Mouse (Mus musculus): ENCODE data around the gene Olfr455. TPM values are rescaled to one million over a fixed set of nuclear protein-coding genes. Genes with fewer than 3 reads are reported as not detected.

Gene Olfr455
- polyA plus RNA-seq, 1 experiment from 2014 or later = not detected

- Histone ChIP-seq H3K36me3 (ENCODE audit: inconsistent target) (no peaks in the 10 kb centered on the region), H3K27ac (no peak overlapping the region), H3K79me2 (ENCODE audit: inconsistent target) (no peaks in the 10 kb centered on the region), H3K4me3 (ENCODE audit: inconsistent target) (no peak overlapping the region)
- 81% methylated on average over 4 of the region's 4 CpGs for WGBS (ENCODE audit: missing documents)
Measured at GRCm38 (mm10) chr6:42542036-42543031, 5.1 kb downstream of the Olfr455 start.

GRCm38 (mm10) chr6:42540681-42541080 lies 6.7 kb downstream of the Olfr455 start:
- Histone ChIP-seq H3K79me2 (ENCODE audit: inconsistent target) (no peaks in the 10 kb centered on the region), H3K4me3 (ENCODE audit: inconsistent target) (no peak overlapping the region), H3K36me3 (ENCODE audit: inconsistent target) (no peaks in the 10 kb centered on the region), H3K27ac (no peak overlapping the region)
- WGBS (ENCODE audit: missing documents) = 100% methylated on average over 1 of the region's 1 CpGs

GRCm38 (mm10) chr6:42539711-42540110 lies 7.7 kb downstream of the Olfr455 start:
- no peak overlapping the region for H3K4me3 ChIP-seq (ENCODE audit: inconsistent target)
- 100% methylated on average over 1 of the region's 1 CpGs for WGBS (ENCODE audit: missing documents)
- no peaks in the 10 kb centered on the region for H3K36me3 ChIP-seq (ENCODE audit: inconsistent target)
- H3K79me2 ChIP-seq (ENCODE audit: inconsistent target) = no peaks in the 10 kb centered on the region
- H3K27ac ChIP-seq = no peak overlapping the region

GRCm38 (mm10) chr6:42513461-42513860 lies 33.9 kb downstream of the Olfr455 start:
- Histone ChIP-seq H3K79me2 (ENCODE audit: inconsistent target) (no peaks in the 10 kb centered on the region), H3K36me3 (ENCODE audit: inconsistent target) (no peaks in the 10 kb centered on the region), H3K4me3 (ENCODE audit: inconsistent target) (no peak overlapping the region), H3K27ac (no peak overlapping the region)
- WGBS (ENCODE audit: missing documents) = 93% methylated on average over 1 of the region's 1 CpGs

- H3K4me3 ChIP-seq (ENCODE audit: inconsistent target) = no peak overlapping the region
- no peak overlapping the region for H3K27ac ChIP-seq
- no peaks in the 10 kb centered on the region for H3K36me3 ChIP-seq (ENCODE audit: inconsistent target)
- H3K79me2 ChIP-seq (ENCODE audit: inconsistent target) = no peaks in the 10 kb centered on the region
Measured at GRCm38 (mm10) chr6:42509311-42509710, 38.1 kb downstream of the Olfr455 start.

- H3K79me2 ChIP-seq (ENCODE audit: inconsistent target) = no peaks in the 10 kb centered on the region
- H3K27ac ChIP-seq = no peak overlapping the region
- 90% methylated on average over 2 of the region's 2 CpGs for WGBS (ENCODE audit: missing documents)
Measured at GRCm38 (mm10) chr6:42503478-42503877, 43.9 kb downstream of the Olfr455 start.

GRCm38 (mm10) chr6:42489731-42490130 lies 57.7 kb downstream of the Olfr455 start:
- 100% methylated on average over 1 of the region's 1 CpGs for WGBS (ENCODE audit: missing documents)

More at GRCm38 (mm10) chr6:42503478-42503877, 43.9 kb downstream of the Olfr455 start:
- no peaks in the 10 kb centered on the region for H3K36me3 ChIP-seq (ENCODE audit: inconsistent target)
- no peak overlapping the region for H3K4me3 ChIP-seq (ENCODE audit: inconsistent target)

GRCm38 (mm10) chr6:42487114-42487513 lies 60.3 kb downstream of the Olfr455 start, which contains the start of gene Olfr456:
TSS of gene Olfr456 (minus strand) at chr6:42487214.
- no peaks in the 10 kb centered on the region for H3K36me3 ChIP-seq (ENCODE audit: inconsistent target)
- no peak within 1 kb of the TSS for H3K27ac ChIP-seq
- no peak within 1 kb of the TSS for H3K4me3 ChIP-seq (ENCODE audit: inconsistent target)
- WGBS (ENCODE audit: missing documents) = 91% methylated on average over 1 of the region's 1 CpGs
- no peaks in the 10 kb centered on the region for H3K79me2 ChIP-seq (ENCODE audit: inconsistent target)

More at GRCm38 (mm10) chr6:42489731-42490130, 57.7 kb downstream of the Olfr455 start:
- Histone ChIP-seq H3K36me3 (ENCODE audit: inconsistent target) (no peaks in the 10 kb centered on the region), H3K4me3 (ENCODE audit: inconsistent target) (no peak overlapping the region), H3K27ac (no peak overlapping the region), H3K79me2 (ENCODE audit: inconsistent target) (no peaks in the 10 kb centered on the region)

Other genes starting within 250 kb of the Olfr455 start
- not detected in 3 replicates for gene Fam131b, start 222.9 kb downstream of the Olfr455 start, polyA plus RNA-seq (2018)
- gene Zyx, start 198.0 kb downstream of the Olfr455 start, polyA plus RNA-seq (2018) = 63.6 to 176 TPM (median 108 TPM) in 3 replicates
- gene Epha1, start 174.3 kb downstream of the Olfr455 start, polyA plus RNA-seq (2018) = not detected in 3 replicates
- gene Tas2r143, start 147.3 kb downstream of the Olfr455 start, polyA plus RNA-seq (2018) = not detected in 3 replicates
- not detected in 3 replicates for gene Tas2r135, start 142.2 kb downstream of the Olfr455 start, polyA plus RNA-seq (2018)
- not detected in 3 replicates for gene Tas2r126, start 113.1 kb downstream of the Olfr455 start, polyA plus RNA-seq (2018)
- not detected in 3 replicates for gene Olfr458, start 82.4 kb downstream of the Olfr455 start, polyA plus RNA-seq (2018)
- gene Olfr457, start 71.3 kb downstream of the Olfr455 start, polyA plus RNA-seq (2018) = not detected in 3 replicates
- gene Olfr456, start 60.4 kb downstream of the Olfr455 start, polyA plus RNA-seq (2018) = not detected in 3 replicates
- gene Tcaf3, start 50.1 kb upstream of the Olfr455 start, polyA plus RNA-seq (2018) = not detected in 3 replicates
- gene Tcaf2, start 97.7 kb upstream of the Olfr455 start, polyA plus RNA-seq (2018) = not detected in 3 replicates
- 0.69 to 0.89 TPM (median 0.70 TPM) in 3 replicates for gene Tcaf1, start 162.5 kb upstream of the Olfr455 start, polyA plus RNA-seq (2018)
- not detected in 3 replicates for gene Olfr453, start 191.8 kb upstream of the Olfr455 start, polyA plus RNA-seq (2018)
- not detected in 3 replicates for gene Olfr38, start 208.8 kb upstream of the Olfr455 start, polyA plus RNA-seq (2018)
- not detected in 3 replicates for gene Olfr452, start 237.5 kb upstream of the Olfr455 start, polyA plus RNA-seq (2018)

All from macrophage (primary cell).